Comparison of ENCODE assay signal across 10 mouse cellular contexts in the genomic region with DNA sequence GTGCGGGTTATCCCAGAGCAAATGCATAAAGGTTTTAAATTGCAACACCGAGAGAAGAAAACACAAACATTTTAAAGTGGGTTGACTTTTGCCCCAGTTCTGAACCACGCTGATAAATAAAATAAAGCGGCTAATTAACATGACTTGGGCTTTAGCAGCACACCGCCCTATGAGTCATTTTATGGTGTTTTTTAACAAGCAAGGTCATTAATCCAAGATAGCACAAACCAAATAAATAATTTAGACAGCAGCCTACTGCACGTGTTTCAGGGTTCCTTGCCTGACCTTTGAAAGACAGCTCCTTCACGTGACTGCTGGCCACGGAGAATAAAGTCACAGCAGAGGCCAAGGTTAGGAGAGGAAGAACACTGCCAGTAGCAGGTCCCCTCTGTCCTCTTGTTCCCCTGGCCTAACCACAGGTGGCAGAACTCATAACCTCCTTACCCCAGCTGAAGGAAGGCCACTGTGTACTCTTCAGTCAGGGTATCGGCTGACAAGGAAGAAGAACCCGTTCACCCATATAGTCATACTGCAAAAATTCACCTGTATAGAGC.
A peak's percentile ranks its signal among the peaks of the same experiment; 100 is the strongest.
DNase-seq lines count a peak whose midpoint lies in the region; ATAC-seq and TF ChIP-seq lines count a peak whose summit lies in the region.
"Had no signal": no experiment of that assay in that cellular context is flagged by ENCODE, and none has a peak within 500 bp of the region (broad histone marks: within the 10 kb centered on the region; RNA-seq: fewer than 3 reads in every experiment).

No protein-coding gene starts in this region.

- no peak overlapping the region for H3K27ac ChIP-seq in midbrain, embryonic 15.5 days
- H3K27ac ChIP-seq in midbrain, postnatal 0 days (ENCODE audit: low read depth, low read length) = no peak overlapping the region
- no peak overlapping the region for H3K27ac ChIP-seq in stomach, embryonic 14.5 days (ENCODE audit: low read length)

- TF ChIP-seq CTCF in midbrain, postnatal 0 days (IDR thresholded peaks at IDR 0.05) = no peak

- no peak overlapping the region for H3K4me3 ChIP-seq in midbrain, embryonic 15.5 days
- H3K4me3 ChIP-seq in midbrain, postnatal 0 days (ENCODE audit: low read depth, low read length) = no peak overlapping the region
- no peak overlapping the region for H3K4me3 ChIP-seq in stomach, embryonic 14.5 days (ENCODE audit: low read depth, low read length)

- H3K4me1 ChIP-seq in midbrain, embryonic 15.5 days = peaks cover 15% of the 10 kb centered on the region
- H3K4me1 ChIP-seq in midbrain, postnatal 0 days (ENCODE audit: insufficient read depth, low read length) = no peaks in the 10 kb centered on the region
- peaks cover 6% of the 10 kb centered on the region; the same call in 1 of the 2 replicates for H3K4me1 ChIP-seq in stomach, embryonic 14.5 days (ENCODE audit: control insufficient read depth, insufficient read depth, low read length)

- no peak for DNase-seq in midbrain, postnatal 0 days (ENCODE audit: low spot score)
- peak; percentile 73 for DNase-seq in adrenal gland, postnatal 14 days
- DNase-seq in kidney, adult 18-20 months = peak; percentile 66
- DNase-seq in layer of hippocampus, adult 11-12 months (ENCODE audit: low spot score) = no peak
- DNase-seq in MN1 (ENCODE audit: low spot score) = no peak
- no peak for DNase-seq in spleen, postnatal 4 days (ENCODE audit: low spot score in 2 of 2)
- DNase-seq: right cerebral cortex, postnatal 25 days had no signal

- WGBS in midbrain, embryonic 15.5 days = 74% methylated on average over 10 of the region's 10 CpGs
- WGBS in midbrain, postnatal 0 days = 75% methylated on average over 10 of the region's 10 CpGs
- 54% methylated on average over 10 of the region's 10 CpGs for WGBS in stomach, embryonic 14.5 days

- no peaks in the 10 kb centered on the region for H3K27me3 ChIP-seq in midbrain, embryonic 15.5 days (replicated peaks)
- H3K27me3 ChIP-seq in midbrain, postnatal 0 days (ENCODE audit: insufficient read depth, low read length) = no peaks in the 10 kb centered on the region
- no peaks in the 10 kb centered on the region for H3K27me3 ChIP-seq in stomach, embryonic 14.5 days (ENCODE audit: control insufficient read depth, insufficient read depth, low read length)

- peak; percentile 11; the same call in 1 of the 2 replicates for ATAC-seq in midbrain, embryonic 15.5 days (replicated peaks)
- no peak for ATAC-seq in midbrain, postnatal 0 days (ENCODE audit: low FRiP score)
- 0 out of 2 replicates have a peak, but pooled peaks have one; percentile 26 for ATAC-seq in stomach, embryonic 14.5 days (ENCODE audit: insufficient number of reproducible peaks, insufficient read depth, low FRiP score, low read depth)

- H3K9ac ChIP-seq in midbrain, embryonic 15.5 days = no peak overlapping the region
- H3K9ac ChIP-seq in midbrain, postnatal 0 days (replicated peaks; ENCODE audit: low read length, poor library complexity, severe bottlenecking) = no peak overlapping the region
- no peak overlapping the region for H3K9ac ChIP-seq in stomach, embryonic 14.5 days (replicated peaks; ENCODE audit: low read depth, low read length)
- H3K9ac ChIP-seq: liver, postnatal 0 days had no signal

- H3K36me3 ChIP-seq in midbrain, embryonic 15.5 days (replicated peaks) = no peaks in the 10 kb centered on the region
- no peaks in the 10 kb centered on the region for H3K36me3 ChIP-seq in midbrain, postnatal 0 days (ENCODE audit: insufficient read depth, low read length)
- H3K36me3 ChIP-seq in stomach, embryonic 14.5 days (ENCODE audit: control insufficient read depth, insufficient read depth, low read length) = no peaks in the 10 kb centered on the region

- H3K4me2 ChIP-seq in midbrain, embryonic 15.5 days = no peak overlapping the region
- H3K4me2 ChIP-seq in midbrain, postnatal 0 days (ENCODE audit: low read depth, low read length, poor library complexity, severe bottlenecking) = no peak overlapping the region
- H3K4me2 ChIP-seq in stomach, embryonic 14.5 days (replicated peaks; ENCODE audit: low read depth, low read length) = no peak overlapping the region

- H3K9me3 ChIP-seq in midbrain, embryonic 15.5 days = no peaks in the 10 kb centered on the region
- H3K9me3 ChIP-seq in midbrain, postnatal 0 days (ENCODE audit: low read length) = no peaks in the 10 kb centered on the region
- H3K9me3 ChIP-seq in stomach, embryonic 14.5 days (ENCODE audit: control insufficient read depth, low read depth, low read length) = no peaks in the 10 kb centered on the region

Comparison
In these comparisons a context has a peak if more than half of its experiments do, and no peak if none do; other contexts are left out.
1. DNase-seq: peak in adrenal gland, postnatal 14 days (single experiment) and kidney, adult 18-20 months (single experiment); none in midbrain, postnatal 0 days (single experiment), layer of hippocampus, adult 11-12 months (single experiment), MN1 (single experiment) and spleen, postnatal 4 days (0 of 2).